Mouse (Mus musculus) cortical plate, adult 2 months (tissue): ENCODE data around the gene Tenm2. TPM values are rescaled to one million over a fixed set of nuclear protein-coding genes. Genes with fewer than 3 reads are reported as not detected.

Source experiments
- H3K27ac ChIP-seq: fragments of 200-500 bp; 2 replicates; pipeline ENCODE4 v1.5.1; 2012; ENCODE audit warnings: low read length, control low read depth, inconsistent platforms; ENCODE audit not compliant: insufficient read depth
- H3K4me1 ChIP-seq: fragments of 200-500 bp; 2 replicates; pipeline ENCODE4 v1.6.1; 2011; ENCODE audit warnings: low read length; ENCODE audit not compliant: control insufficient read depth, insufficient read depth
- H3K4me3 ChIP-seq: fragments of 200-500 bp; 2 replicates; pipeline ENCODE4 v1.5.1; 2011; ENCODE audit warnings: mild to moderate bottlenecking, low read length, control low read depth; ENCODE audit not compliant: insufficient read depth
- CTCF ChIP-seq: fragments of 200-500 bp; IDR thresholded peaks from 2 replicates; pipeline ENCODE4 v1.5.1; 2011; ENCODE audit warnings: mild to moderate bottlenecking, control low read depth, low read length; ENCODE audit not compliant: insufficient read depth; ENCODE audit errors: extremely low read depth
- POLR2A ChIP-seq: fragments of 200-500 bp; IDR thresholded peaks from 2 replicates; pipeline ENCODE4 v1.6.1; 2011; ENCODE audit warnings: mild to moderate bottlenecking, low read length, control low read depth; ENCODE audit not compliant: insufficient read depth; ENCODE audit errors: extremely low read depth
- polyA plus RNA-seq: library from polyadenylated mRNA; depleted of rRNA; stranded (reverse); fragments of >200 nt; gene quantifications from 2 replicates; pipeline ENCODE4 v1.2.3, GENCODE M21; 2012

Gene Tenm2
- polyA plus RNA-seq, 1 experiment = 26.6 TPM

- no peak overlapping the region for H3K4me3 ChIP-seq
- peaks cover 5% of the 10 kb centered on the region; the same call in 1 of the 2 replicates for H3K4me1 ChIP-seq
- TF ChIP-seq POLR2A (no peak), CTCF (no peak)
- H3K27ac ChIP-seq = peak overlapping the region; percentile 96
Measured at GRCm38 (mm10) chr11:37222056-37222455, 13.7 kb downstream of the Tenm2 start.

- TF ChIP-seq POLR2A = no peak
- TF ChIP-seq CTCF = no peak
- no peak overlapping the region for H3K27ac ChIP-seq
- H3K4me3 ChIP-seq = no peak overlapping the region
- H3K4me1 ChIP-seq = peaks cover 5% of the 10 kb centered on the region; the same call in 1 of the 2 replicates
Measured at GRCm38 (mm10) chr11:37220921-37221320, 14.8 kb downstream of the Tenm2 start.

GRCm38 (mm10) chr11:37186132-37186531 lies 49.6 kb downstream of the Tenm2 start:
- no peak overlapping the region for H3K4me3 ChIP-seq
- TF ChIP-seq POLR2A (no peak), CTCF (peak; percentile 78)
- H3K27ac ChIP-seq = no peak overlapping the region
- no peaks in the 10 kb centered on the region; the same call in 1 of the 2 replicates for H3K4me1 ChIP-seq

GRCm38 (mm10) chr11:37177426-37177825 lies 58.3 kb downstream of the Tenm2 start:
- H3K4me1 ChIP-seq = no peaks in the 10 kb centered on the region; the same call in 1 of the 2 replicates
- TF ChIP-seq POLR2A (no peak), CTCF (no peak)
- H3K27ac ChIP-seq = no peak overlapping the region
- H3K4me3 ChIP-seq = no peak overlapping the region

GRCm38 (mm10) chr11:37153933-37154880 lies 81.6 kb downstream of the Tenm2 start:
- Histone ChIP-seq H3K4me3 (no peak overlapping the region), H3K4me1 (no peaks in the 10 kb centered on the region), H3K27ac (no peak overlapping the region)
- TF ChIP-seq CTCF (no peak), POLR2A (no peak)

- TF ChIP-seq POLR2A (no peak), CTCF (no peak)
- no peak overlapping the region for H3K4me3 ChIP-seq
- no peak overlapping the region for H3K27ac ChIP-seq
- no peaks in the 10 kb centered on the region for H3K4me1 ChIP-seq
Measured at GRCm38 (mm10) chr11:37153382-37153781, 82.4 kb downstream of the Tenm2 start.

GRCm38 (mm10) chr11:37150011-37150410 lies 85.8 kb downstream of the Tenm2 start:
- no peak for TF ChIP-seq CTCF
- TF ChIP-seq POLR2A = no peak
- Histone ChIP-seq H3K4me1 (no peaks in the 10 kb centered on the region), H3K4me3 (no peak overlapping the region), H3K27ac (no peak overlapping the region)

- H3K4me3 ChIP-seq = no peak overlapping the region
- no peak overlapping the region for H3K27ac ChIP-seq
- peaks cover 2% of the 10 kb centered on the region; the same call in 1 of the 2 replicates for H3K4me1 ChIP-seq
- no peak for TF ChIP-seq POLR2A
- no peak for TF ChIP-seq CTCF
Measured at GRCm38 (mm10) chr11:37143996-37144395, 91.8 kb downstream of the Tenm2 start.

- TF ChIP-seq POLR2A = no peak
- no peak for TF ChIP-seq CTCF
- no peak overlapping the region for H3K4me3 ChIP-seq
- no peak overlapping the region for H3K27ac ChIP-seq
- H3K4me1 ChIP-seq = peaks cover 2% of the 10 kb centered on the region; the same call in 1 of the 2 replicates
Measured at GRCm38 (mm10) chr11:37143478-37143877, 92.3 kb downstream of the Tenm2 start.

GRCm38 (mm10) chr11:37128893-37129292 lies 106.9 kb downstream of the Tenm2 start:
- TF ChIP-seq POLR2A = no peak
- TF ChIP-seq CTCF = no peak
- H3K4me1 ChIP-seq = peaks cover 3% of the 10 kb centered on the region; the same call in 1 of the 2 replicates
- H3K4me3 ChIP-seq = no peak overlapping the region
- H3K27ac ChIP-seq = no peak overlapping the region
